Mouse (Mus musculus): ENCODE data around the gene Acads. TPM values are rescaled to one million over a fixed set of nuclear protein-coding genes. Genes with fewer than 3 reads are reported as not detected.

The Acads gene
- total and polyA plus RNA-seq, 3 experiments, result 31.9 to 56.5 TPM; not detected in 1

- no peak overlapping the region for H3K4me3 ChIP-seq (ENCODE audit: control insufficient read depth in 1 of 2, insufficient read depth in 1 of 2, low read depth in 2 of 2, low read length in 2 of 2)
- TF ChIP-seq MYB (IDR thresholded peaks at IDR 0.05; ENCODE audit: low read depth, low read length) (no peak), CTCF (IDR thresholded peaks at IDR 0.05 in 2 of 3, conservative IDR thresholded peaks at IDR 0.05 in 1 of 3; ENCODE audit: control insufficient read depth in 1 of 3, insufficient read depth in 1 of 3, low read depth in 2 of 3, low read length in 3 of 3, poor library complexity in 1 of 3, severe bottlenecking in 1 of 3) (peak; percentile 23 to 49 (median 34); a peak in 5 of 6 replicates), SMC3 (IDR thresholded peaks at IDR 0.05; ENCODE audit: low read depth, low read length) (peak; percentile 36; the same call in 1 of the 2 replicates)
- peaks cover 4% of the 10 kb centered on the region; the same call in 1 of the 2 replicates for H3K79me2 ChIP-seq (ENCODE audit: control insufficient read depth, insufficient read depth, low read length, poor library complexity)
- H3K9me3 ChIP-seq (replicated peaks; ENCODE audit: insufficient read depth, low read length), result no peaks in the 10 kb centered on the region
- H3K36me3 ChIP-seq (ENCODE audit: control insufficient read depth in 1 of 2, insufficient read depth in 2 of 2, low read length in 2 of 2), result no peaks in the 10 kb centered on the region
- no peaks in the 10 kb centered on the region for H3K27me3 ChIP-seq (ENCODE audit: control insufficient read depth in 1 of 2, insufficient read depth in 2 of 2, low read length in 2 of 2)
- no peak for DNase-seq (ENCODE audit: low read depth, low spot score)
- H3K27ac ChIP-seq (ENCODE audit: control insufficient read depth, low read depth, low read length), result no peak overlapping the region
- no peak overlapping the region for H3K9ac ChIP-seq (ENCODE audit: control insufficient read depth, low read depth, low read length, poor library complexity, severe bottlenecking)
- H3K4me1 ChIP-seq (ENCODE audit: control insufficient read depth in 1 of 2, insufficient read depth in 2 of 2, low read length in 2 of 2), result no peaks in the 10 kb centered on the region
Observed at GRCm38 (mm10) chr5:115116426-115116825, 2.7 kb downstream of the Acads start.

- Histone ChIP-seq H3K9ac (ENCODE audit: control insufficient read depth, low read depth, low read length, poor library complexity, severe bottlenecking) (no peak overlapping the region), H3K27me3 (ENCODE audit: control insufficient read depth in 1 of 2, insufficient read depth in 2 of 2, low read length in 2 of 2) (no peaks in the 10 kb centered on the region), H3K27ac (ENCODE audit: control insufficient read depth, low read depth, low read length) (no peak overlapping the region), H3K4me3 (ENCODE audit: control insufficient read depth in 1 of 2, insufficient read depth in 1 of 2, low read depth in 2 of 2, low read length in 2 of 2) (no peak overlapping the region), H3K36me3 (ENCODE audit: control insufficient read depth in 1 of 2, insufficient read depth in 2 of 2, low read length in 2 of 2) (no peaks in the 10 kb centered on the region), H3K4me1 (ENCODE audit: control insufficient read depth in 1 of 2, insufficient read depth in 2 of 2, low read length in 2 of 2) (no peaks in the 10 kb centered on the region), H3K79me2 (ENCODE audit: control insufficient read depth, insufficient read depth, low read length, poor library complexity) (peaks cover 4% of the 10 kb centered on the region; the same call in 1 of the 2 replicates), H3K9me3 (replicated peaks; ENCODE audit: insufficient read depth, low read length) (no peaks in the 10 kb centered on the region)
- TF ChIP-seq RCOR1 (IDR thresholded peaks at IDR 0.05; ENCODE audit: low read depth, low read length), result no peak
- TF ChIP-seq ZKSCAN1 (IDR thresholded peaks at IDR 0.05; ENCODE audit: low read depth, low read length), result no peak
- no peak for TF ChIP-seq MEF2A (IDR thresholded peaks at IDR 0.05; ENCODE audit: extremely low read depth, insufficient replicate concordance, low read depth, low read length, poor library complexity, severe bottlenecking)
- TF ChIP-seq MAFK (IDR thresholded peaks at IDR 0.05; ENCODE audit: borderline replicate concordance, low read depth, low read length), result no peak
- no peak for TF ChIP-seq ELF1 (IDR thresholded peaks at IDR 0.05; ENCODE audit: low read depth, low read length)
- no peak for TF ChIP-seq CTCF (IDR thresholded peaks at IDR 0.05 in 2 of 3, conservative IDR thresholded peaks at IDR 0.05 in 1 of 3; ENCODE audit: control insufficient read depth in 1 of 3, insufficient read depth in 1 of 3, low read depth in 2 of 3, low read length in 3 of 3, poor library complexity in 1 of 3, severe bottlenecking in 1 of 3)
- no peak for TF ChIP-seq BHLHE40 (IDR thresholded peaks at IDR 0.05; ENCODE audit: borderline replicate concordance, low read depth, low read length)
- no peak for DNase-seq (ENCODE audit: low read depth, low spot score)
Observed at GRCm38 (mm10) chr5:115114501-115114900, 4.6 kb downstream of the Acads start.

- H3K4me1 ChIP-seq (ENCODE audit: control insufficient read depth in 1 of 2, insufficient read depth in 2 of 2, low read length in 2 of 2), result no peaks in the 10 kb centered on the region
- H3K36me3 ChIP-seq (ENCODE audit: control insufficient read depth in 1 of 2, insufficient read depth in 2 of 2, low read length in 2 of 2), result no peaks in the 10 kb centered on the region
- H3K27ac ChIP-seq (ENCODE audit: control insufficient read depth, low read depth, low read length), result no peak overlapping the region
- no peak overlapping the region for H3K4me3 ChIP-seq (ENCODE audit: control insufficient read depth in 1 of 2, insufficient read depth in 1 of 2, low read depth in 2 of 2, low read length in 2 of 2)
- H3K27me3 ChIP-seq (ENCODE audit: control insufficient read depth in 1 of 2, insufficient read depth in 2 of 2, low read length in 2 of 2), result no peaks in the 10 kb centered on the region
- no peak overlapping the region for H3K9ac ChIP-seq (ENCODE audit: control insufficient read depth, low read depth, low read length, poor library complexity, severe bottlenecking)
- H3K9me3 ChIP-seq (replicated peaks; ENCODE audit: insufficient read depth, low read length), result no peaks in the 10 kb centered on the region
- H3K79me2 ChIP-seq (ENCODE audit: control insufficient read depth, insufficient read depth, low read length, poor library complexity), result no peaks in the 10 kb centered on the region
- no peak for DNase-seq (ENCODE audit: low read depth, low spot score)
- TF ChIP-seq ETS1 (IDR thresholded peaks at IDR 0.05; ENCODE audit: low read depth, low read length) (no peak), MAX (IDR thresholded peaks at IDR 0.05; ENCODE audit: low read length) (no peak), SMC3 (IDR thresholded peaks at IDR 0.05; ENCODE audit: low read depth, low read length) (no peak), HCFC1 (IDR thresholded peaks at IDR 0.05; ENCODE audit: low read depth, low read length) (no peak), MXI1 (IDR thresholded peaks at IDR 0.05; ENCODE audit: low read depth, low read length) (no peak), TCF12 (IDR thresholded peaks at IDR 0.05; ENCODE audit: low read depth, low read length) (no peak)
Observed at GRCm38 (mm10) chr5:115113244-115113643, 5.9 kb downstream of the Acads start.
